Mouse (Mus musculus) kidney, embryonic 14.5 days (tissue): ENCODE measurements around the gene Wdr76. TPM values are rescaled to one million over a fixed set of nuclear protein-coding genes. Genes with fewer than 3 reads are reported as not detected.
A peak's percentile ranks its signal among the peaks of the same experiment; 100 is the strongest.

Experiments
- ATAC-seq: fragments of 200-750 bp; cut with Nextera tagmentation; 2 replicates; pipeline ENCODE4 v1.8.0; 2017; ENCODE audit warnings: moderate number of reproducible peaks, mild to moderate bottlenecking, moderate TSS enrichment, moderate library complexity; ENCODE audit not compliant: low FRiP score, low TSS enrichment
- H3K27ac ChIP-seq: fragments of 300-500 bp; sonication (generic); 2 replicates; pipeline ENCODE4 v1.5.1; 2014; ENCODE audit warnings: low read depth, mild to moderate bottlenecking, low read length, moderate library complexity, mixed read lengths
- H3K27me3 ChIP-seq: fragments of 300-500 bp; sonication (generic); 2 replicates; pipeline ENCODE4 v1.6.1; 2014; ENCODE audit warnings: mild to moderate bottlenecking, low read length; ENCODE audit not compliant: control insufficient read depth, insufficient read depth
- H3K36me3 ChIP-seq: fragments of 300-500 bp; sonication (generic); 2 replicates; pipeline ENCODE4 v1.6.1; 2014; ENCODE audit warnings: low read length, mixed read lengths; ENCODE audit not compliant: control insufficient read depth, insufficient read depth
- H3K4me1 ChIP-seq: fragments of 300-500 bp; sonication (generic); 2 replicates; pipeline ENCODE4 v1.6.1; 2014; ENCODE audit warnings: low read length, mixed read lengths; ENCODE audit not compliant: control insufficient read depth, insufficient read depth
- H3K4me2 ChIP-seq: fragments of 300-500 bp; sonication (generic); replicated peaks from 2 replicates; pipeline ENCODE4 v1.6.1; 2014; ENCODE audit warnings: low read depth, mild to moderate bottlenecking, low read length
- H3K4me3 ChIP-seq: fragments of 300-500 bp; sonication (generic); 2 replicates; pipeline ENCODE4 v1.5.1; 2014; ENCODE audit warnings: mild to moderate bottlenecking, low read length
- H3K9ac ChIP-seq: fragments of 300-500 bp; sonication (generic); 2 replicates; pipeline ENCODE4 v1.6.1; 2014; ENCODE audit warnings: low read depth, mild to moderate bottlenecking, low read length, moderate library complexity
- H3K9me3 ChIP-seq: fragments of 300-500 bp; sonication (generic); 2 replicates; pipeline ENCODE4 v1.6.1; 2016; ENCODE audit warnings: low read length; ENCODE audit not compliant: control insufficient read depth
- WGBS: fragments of 180-500 bp; shearing (Covaris S2); extraction: QIAGEN DNeasy Blood & Tissue Kit; methylation state at CpG from one replicate; pipeline ENCODE4 v1.1.7; 2014; 5-methylcytosine and 5-hydroxymethylcytosine counted together
- polyA plus RNA-seq: library from polyadenylated mRNA; unstranded; fragments of >200 nt; fragmentation: Nextera tagmentation; extraction: Ambion mirVana; gene quantifications from 2 replicates; pipeline ENCODE4 v1.2.1, GENCODE M21; 2014

Gene Wdr76
- polyA plus RNA-seq, 1 experiment from 2014 or later = 11.9 TPM

DNA sequence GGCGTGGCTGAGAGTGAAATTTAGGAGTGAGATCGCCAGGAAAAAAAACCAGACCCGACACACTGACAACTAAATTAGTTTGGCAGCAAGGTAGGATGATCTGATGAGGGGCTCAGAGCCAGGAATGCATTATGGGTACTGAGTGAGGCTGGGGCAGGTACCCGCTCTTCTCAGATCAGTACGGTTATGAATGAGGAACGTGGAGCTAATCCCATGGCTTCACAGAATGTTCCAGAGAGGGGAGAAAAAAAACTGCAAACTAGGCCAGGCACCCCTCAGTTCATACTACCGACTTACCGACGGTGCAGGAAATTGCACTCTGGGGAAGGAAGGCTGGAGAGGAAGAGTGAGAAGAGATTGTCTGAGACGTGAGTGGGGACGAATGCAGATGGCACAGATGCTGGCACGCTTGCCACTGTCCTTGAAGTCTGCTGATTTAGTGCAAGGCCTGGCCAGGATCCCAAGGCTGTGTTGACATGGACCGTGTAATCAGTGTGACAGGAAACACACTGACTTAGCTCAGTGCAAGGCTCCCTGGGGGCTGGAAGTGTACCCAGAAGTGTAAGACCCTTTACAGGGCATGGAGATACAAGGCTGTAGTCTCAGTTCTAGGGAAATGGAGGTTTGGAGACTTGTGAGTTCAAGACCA lies 77.1 kb downstream of the Wdr76 start:
- Histone ChIP-seq H3K4me3 (no peak overlapping the region), H3K4me2 (no peak overlapping the region), H3K4me1 (peaks cover 9% of the 10 kb centered on the region; the same call in 1 of the 2 replicates), H3K9me3 (no peaks in the 10 kb centered on the region), H3K9ac (no peak overlapping the region), H3K27ac (no peak overlapping the region), H3K36me3 (no peaks in the 10 kb centered on the region), H3K27me3 (no peaks in the 10 kb centered on the region)
- no peak for ATAC-seq
- 67% methylated on average over 13 of the region's 13 CpGs for WGBS

DNA sequence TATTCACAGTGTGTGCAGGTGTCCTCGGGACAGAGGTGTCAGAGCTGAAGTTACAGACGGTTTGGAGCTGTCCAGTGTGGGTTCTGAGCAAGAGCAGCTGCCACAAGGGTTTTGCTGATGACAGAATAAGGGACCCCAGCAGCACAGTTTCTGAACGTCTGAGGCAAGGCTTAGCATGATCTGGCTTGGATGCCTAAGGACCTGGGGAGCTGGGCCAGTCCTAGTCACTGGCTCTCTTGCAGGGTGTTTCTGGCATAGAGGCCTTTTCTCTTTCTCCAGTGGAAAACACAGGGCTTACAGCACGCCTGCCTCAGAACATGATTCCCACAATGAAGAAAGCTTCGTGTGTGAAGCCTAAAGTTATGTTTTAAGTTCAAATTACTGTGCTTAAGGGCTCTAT lies 78.2 kb downstream of the Wdr76 start:
- no peak overlapping the region for H3K4me2 ChIP-seq
- H3K27me3 ChIP-seq = no peaks in the 10 kb centered on the region
- H3K4me1 ChIP-seq = peaks cover 11% of the 10 kb centered on the region; the same call in 1 of the 2 replicates
- H3K36me3 ChIP-seq = no peaks in the 10 kb centered on the region
- WGBS = 41% methylated on average over 5 of the region's 5 CpGs
- ATAC-seq = no peak
- no peak overlapping the region for H3K4me3 ChIP-seq
- no peak overlapping the region for H3K27ac ChIP-seq
- H3K9ac ChIP-seq = no peak overlapping the region
- H3K9me3 ChIP-seq = no peaks in the 10 kb centered on the region

DNA sequence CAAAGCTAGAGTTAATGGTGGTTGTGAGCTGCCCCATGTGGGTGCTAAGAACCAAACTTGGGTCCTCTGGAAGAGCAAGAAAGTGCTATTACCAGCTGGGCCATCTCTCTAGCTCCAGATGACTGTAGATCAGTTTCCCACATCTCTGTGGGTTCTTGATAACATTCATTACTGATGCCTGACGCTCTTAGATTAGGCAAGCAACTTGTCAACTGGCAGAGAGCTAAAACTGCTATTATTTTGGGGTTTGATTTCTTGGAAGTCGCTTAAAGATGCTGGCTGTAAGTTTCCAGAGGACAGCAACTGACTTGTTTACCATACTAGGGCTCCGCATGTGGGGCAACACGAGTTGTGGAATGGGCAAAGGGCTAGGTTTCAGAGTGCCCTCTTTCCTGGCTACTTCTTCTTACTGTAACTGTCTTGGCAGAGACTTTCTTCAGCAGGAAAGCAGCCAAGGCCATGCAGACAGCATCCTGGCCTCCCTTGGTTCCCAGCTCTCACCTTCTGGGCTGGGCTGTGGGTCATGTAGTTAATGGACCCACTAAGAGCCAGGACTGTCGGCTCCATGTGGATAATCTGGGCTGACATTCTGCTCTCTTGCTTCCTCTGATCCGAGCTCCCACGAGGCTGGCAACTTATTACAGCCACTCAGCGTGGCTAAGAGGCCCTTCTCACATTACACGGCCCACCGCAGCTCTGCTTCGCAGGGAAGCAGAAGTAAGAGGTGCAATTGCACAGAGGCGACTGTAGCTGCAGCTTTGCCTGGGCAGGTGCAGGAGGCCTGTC lies 81.2 kb downstream of the Wdr76 start:
- peak overlapping the region; percentile 5; the same call in 1 of the 2 replicates for H3K4me2 ChIP-seq
- no peak overlapping the region; the same call in 1 of the 2 replicates for H3K27ac ChIP-seq
- 29% methylated on average over 12 of the region's 12 CpGs for WGBS
- H3K36me3 ChIP-seq = no peaks in the 10 kb centered on the region
- H3K4me3 ChIP-seq = no peak overlapping the region
- H3K4me1 ChIP-seq = peaks cover 11% of the 10 kb centered on the region; the same call in 1 of the 2 replicates
- no peaks in the 10 kb centered on the region for H3K9me3 ChIP-seq
- ATAC-seq = peak; percentile 67
- no peak overlapping the region for H3K9ac ChIP-seq
- H3K27me3 ChIP-seq = no peaks in the 10 kb centered on the region

DNA sequence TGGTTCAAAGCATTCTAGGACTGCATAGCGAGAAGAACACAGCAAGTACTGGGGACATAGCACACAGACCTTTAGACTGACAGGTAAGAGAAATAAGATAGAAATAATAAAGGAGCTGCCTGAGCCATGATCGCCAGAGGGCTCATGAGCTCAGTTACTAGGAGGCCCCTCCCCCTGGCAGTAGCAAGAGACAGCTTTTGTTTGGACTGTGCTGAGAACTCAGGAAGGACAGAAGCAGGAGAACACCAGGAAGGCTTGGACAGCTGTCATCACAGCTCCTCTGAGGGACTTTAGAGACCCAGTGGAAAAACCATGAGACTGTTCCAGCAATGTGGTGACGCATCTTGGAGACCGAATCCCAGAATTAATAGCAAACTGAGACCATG lies 81.8 kb downstream of the Wdr76 start:
- Histone ChIP-seq H3K4me2 (peak overlapping the region; percentile 5; the same call in 1 of the 2 replicates), H3K27me3 (no peaks in the 10 kb centered on the region), H3K36me3 (no peaks in the 10 kb centered on the region), H3K4me3 (no peak overlapping the region), H3K9ac (no peak overlapping the region), H3K4me1 (peaks cover 11% of the 10 kb centered on the region; the same call in 1 of the 2 replicates), H3K27ac (peak overlapping the region; percentile 14; the same call in 1 of the 2 replicates), H3K9me3 (no peaks in the 10 kb centered on the region)
- peak; percentile 50; the same call in 1 of the 2 replicates for ATAC-seq
- WGBS = 43% methylated on average over 4 of the region's 4 CpGs

DNA sequence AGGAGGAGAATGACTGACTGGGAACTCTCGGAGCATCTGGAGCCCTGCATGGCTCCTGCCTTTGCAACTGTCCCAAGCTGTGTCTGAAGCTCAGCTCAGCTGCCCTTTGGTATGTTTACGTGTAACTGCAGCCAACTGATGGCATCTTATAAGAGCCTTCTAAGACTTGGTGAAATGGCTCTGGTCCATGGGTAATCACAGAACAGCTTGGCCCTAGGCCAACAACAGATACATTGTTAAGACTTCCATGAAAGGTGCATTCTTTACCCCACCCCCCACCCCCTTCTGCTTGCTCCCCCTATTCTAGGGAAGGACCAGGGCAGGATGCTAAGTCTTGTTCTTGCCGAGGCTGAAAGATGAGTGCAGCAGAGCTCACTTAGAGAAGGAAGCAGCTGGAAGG lies 87.6 kb downstream of the Wdr76 start:
- Histone ChIP-seq H3K9ac (no peak overlapping the region), H3K27ac (no peak overlapping the region), H3K4me1 (0 out of 2 replicates have a peak, but pooled peaks cover 6% of the 10 kb centered on the region), H3K4me2 (no peak overlapping the region), H3K9me3 (no peaks in the 10 kb centered on the region), H3K27me3 (no peaks in the 10 kb centered on the region), H3K4me3 (no peak overlapping the region), H3K36me3 (no peaks in the 10 kb centered on the region)
- WGBS = 63% methylated on average over 3 of the region's 3 CpGs
- ATAC-seq = no peak

Other genes starting within 250 kb of the Wdr76 start
- 55.0 and 91.9 TPM in 2 replicates for gene Trp53bp1, start 235.3 kb upstream of the Wdr76 start, polyA plus RNA-seq
- 5.8 and 7.0 TPM in 2 replicates for gene Map1a, start 217.1 kb upstream of the Wdr76 start, polyA plus RNA-seq
- gene Ppip5k1, start 151.3 kb upstream of the Wdr76 start, polyA plus RNA-seq = 10.1 and 13.3 TPM in 2 replicates
- 3.3 and 7.9 TPM in 2 replicates for gene Ckmt1, start 149.0 kb upstream of the Wdr76 start, polyA plus RNA-seq
- not detected in 2 replicates for gene Strc, start 119.6 kb upstream of the Wdr76 start, polyA plus RNA-seq
- 542 and 571 TPM in 2 replicates for gene Pdia3, start 92.9 kb upstream of the Wdr76 start, polyA plus RNA-seq
- gene Catsper2, start 92.9 kb upstream of the Wdr76 start, polyA plus RNA-seq = 2.2 and 2.8 TPM in 2 replicates
- 12.0 and 12.2 TPM in 2 replicates for gene Ell3, start 62.4 kb upstream of the Wdr76 start, polyA plus RNA-seq
- 522 and 664 TPM in 2 replicates for gene Serf2, start 57.5 kb upstream of the Wdr76 start, polyA plus RNA-seq
- gene Hypk, start 53.4 kb upstream of the Wdr76 start, polyA plus RNA-seq = 116 and 147 TPM in 2 replicates
- 0.20 and 0.24 TPM in 2 replicates for gene Serinc4, start 49.9 kb upstream of the Wdr76 start, polyA plus RNA-seq
- gene Mfap1b, start 32.7 kb upstream of the Wdr76 start, polyA plus RNA-seq = 47.8 and 53.2 TPM in 2 replicates
- 21.5 and 28.0 TPM in 2 replicates for gene Mfap1a, start 58 bp upstream of the Wdr76 start, polyA plus RNA-seq